Mouse (Mus musculus): ENCODE results near the gene Zfp458. TPM values are rescaled to one million over a fixed set of nuclear protein-coding genes. Genes with fewer than 3 reads are reported as not detected.

Zfp458 gene
- under 1 TPM; 0.01 to 0.17 TPM for polyA plus RNA-seq (2012; fragmentation: generic; extraction: Trizol)

GRCm38 (mm10) chr13:67278314-67278713, at the start of gene Zfp458:
Zfp458 (minus strand) TSS chr13:67278466.

GRCm38 (mm10) chr13:67305822-67306672, 27.8 kb upstream of the Zfp458 start, which contains the start of gene Zfp457:
Zfp457 (minus strand) TSS chr13:67306485.

Other genes with a start within 250 kb of the Zfp458 start
- under 1 TPM in 1 of 2 experiments, not detected in 1; 0.13 TPM for gene Zfp712, start 217.3 kb downstream of the Zfp458 start, polyA plus RNA-seq (2012; fragmentation: generic; extraction: Trizol)
- gene Zfp708, start 180.5 kb downstream of the Zfp458 start, polyA plus RNA-seq (2012; fragmentation: generic; extraction: Trizol) = under 1 TPM in 1 of 2 experiments, not detected in 1; 0.21 TPM
- 1 to 10 TPM in 1 of 2 experiments, under 1 TPM in 1; 0.44 to 1.9 TPM for gene Gm28557, start 169.9 kb downstream of the Zfp458 start, polyA plus RNA-seq (2012; fragmentation: generic; extraction: Trizol)
- gene Rslcan18, start 162.2 kb downstream of the Zfp458 start, polyA plus RNA-seq (2012; fragmentation: generic; extraction: Trizol) = under 1 TPM; 0.01 to 0.15 TPM
- gene Zfp759, start 156.8 kb downstream of the Zfp458 start, polyA plus RNA-seq (2012; fragmentation: generic; extraction: Trizol) = under 1 TPM; 0.04 to 0.74 TPM
- under 1 TPM; 0.05 to 0.79 TPM for gene Rsl1, start 105.3 kb downstream of the Zfp458 start, polyA plus RNA-seq (2012; fragmentation: generic; extraction: Trizol)
- under 1 TPM in 1 of 2 experiments, not detected in 1; 0.31 TPM for gene Zfp455, start 84.0 kb downstream of the Zfp458 start, polyA plus RNA-seq (2012; fragmentation: generic; extraction: Trizol)
- gene Zfp457, start 28.0 kb upstream of the Zfp458 start, polyA plus RNA-seq (2012; fragmentation: generic; extraction: Trizol) = under 1 TPM in 1 of 2 experiments, not detected in 1; 0.63 TPM
- under 1 TPM; 0.06 to 0.68 TPM for gene Zfp595, start 54.1 kb upstream of the Zfp458 start, polyA plus RNA-seq (2012; fragmentation: generic; extraction: Trizol)
- gene Gm28044, start 82.1 kb upstream of the Zfp458 start, polyA plus RNA-seq (2012; fragmentation: generic; extraction: Trizol) = 1 to 10 TPM in 1 of 2 experiments, under 1 TPM in 1; 0.16 to 2.3 TPM
- under 1 TPM; 0.04 to 0.35 TPM for gene Zfp953, start 82.1 kb upstream of the Zfp458 start, polyA plus RNA-seq (2012; fragmentation: generic; extraction: Trizol)
- 1 to 10 TPM in 1 of 2 experiments, under 1 TPM in 1; 0.82 to 3.3 TPM for gene Gm28041, start 97.3 kb upstream of the Zfp458 start, polyA plus RNA-seq (2012; fragmentation: generic; extraction: Trizol)
- under 1 TPM; 0.02 to 0.30 TPM for gene Zfp456, start 97.3 kb upstream of the Zfp458 start, polyA plus RNA-seq (2012; fragmentation: generic; extraction: Trizol)
- 1 to 10 TPM in 1 of 2 experiments, under 1 TPM in 1; 0.19 to 3.6 TPM for gene Zfp429, start 121.4 kb upstream of the Zfp458 start, polyA plus RNA-seq (2012; fragmentation: generic; extraction: Trizol)
- gene Zfp459, start 143.0 kb upstream of the Zfp458 start, polyA plus RNA-seq (2012; fragmentation: generic; extraction: Trizol) = not detected
- 1 to 10 TPM in 1 of 2 experiments, under 1 TPM in 1; 0.05 to 1.8 TPM for gene Zfp874a, start 173.2 kb upstream of the Zfp458 start, polyA plus RNA-seq (2012; fragmentation: generic; extraction: Trizol)
- 1 to 10 TPM in 1 of 2 experiments, under 1 TPM in 1; 0.08 to 1.9 TPM for gene Zfp874b, start 205.8 kb upstream of the Zfp458 start, polyA plus RNA-seq (2012; fragmentation: generic; extraction: Trizol)
- 1 to 10 TPM in 1 of 2 experiments, under 1 TPM in 1; 0.16 to 2.1 TPM for gene Zfp58, start 222.1 kb upstream of the Zfp458 start, polyA plus RNA-seq (2012; fragmentation: generic; extraction: Trizol)
- gene Gm26965, start 247.7 kb upstream of the Zfp458 start, polyA plus RNA-seq (2012; fragmentation: generic; extraction: Trizol) = not detected
- gene Zfp87, start 247.7 kb upstream of the Zfp458 start, polyA plus RNA-seq (2012; fragmentation: generic; extraction: Trizol) = 10 to 100 TPM; 13.1 to 51.3 TPM

Data from C3H10T1/2 (cell line).